Mouse (Mus musculus): ENCODE results near the gene Dag1.

DNA sequence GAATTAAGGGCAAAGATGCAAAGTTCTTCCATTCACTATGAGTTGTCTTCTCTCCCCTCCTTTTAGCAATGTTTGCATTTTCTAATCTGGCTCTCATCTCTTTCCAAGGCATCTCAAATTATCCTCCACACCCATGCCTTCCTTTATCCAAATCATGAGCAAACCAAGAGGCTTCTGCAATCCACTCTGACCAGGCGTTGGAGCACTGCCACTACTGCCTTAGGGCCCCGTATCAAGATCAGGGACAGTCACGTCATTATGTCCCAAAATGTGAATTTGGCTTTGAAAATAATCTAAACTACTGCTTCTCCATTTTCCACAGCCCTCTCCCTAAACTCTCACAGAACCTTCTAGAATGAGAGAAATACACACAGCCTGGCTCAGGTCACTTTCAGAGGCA is 19.2 kb downstream of the Dag1 start:
- TF ChIP-seq CTCF (IDR thresholded peaks at IDR 0.05) (no peak), POLR2A (IDR thresholded peaks at IDR 0.05; ENCODE audit: insufficient read depth, low read depth, low read length) (no peak)
